Mouse (Mus musculus): ENCODE measurements around the gene Pex19.

DNA sequence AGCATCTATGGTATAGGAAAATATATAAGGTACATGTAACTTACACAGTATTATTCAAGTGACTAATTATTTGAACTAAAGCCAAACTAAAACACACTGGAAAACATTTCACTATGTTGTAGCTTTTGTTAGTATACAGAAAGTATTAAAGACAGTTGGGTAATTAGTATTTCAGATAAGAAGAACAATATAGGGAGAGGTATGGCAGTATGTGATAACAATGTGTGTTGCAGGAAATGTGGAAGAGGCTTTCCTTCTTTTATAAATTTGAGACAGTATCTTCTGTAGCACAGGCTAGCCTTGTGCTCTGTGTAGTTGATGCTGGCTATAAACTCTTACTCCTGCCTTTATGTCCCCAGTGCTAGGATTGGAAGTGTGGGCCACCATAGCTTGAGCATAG is 57.4 kb downstream of the Pex19 start:
- TF ChIP-seq CTCF (IDR thresholded peaks at IDR 0.05; ENCODE audit: borderline replicate concordance, extremely low read depth, insufficient read depth, insufficient read length) (no peak), POLR2A (IDR thresholded peaks at IDR 0.05; ENCODE audit: borderline replicate concordance, extremely low read depth, insufficient read depth, insufficient read length, poor library complexity, severe bottlenecking) (no peak)
